Mouse (Mus musculus) midbrain, embryonic 11.5 days (tissue): ENCODE data around the gene Zbtb7a. TPM values are rescaled to one million over a fixed set of nuclear protein-coding genes. Genes with fewer than 3 reads are reported as not detected.

Experiments
- ATAC-seq: fragments of 200-750 bp; cut with Nextera tagmentation; 2 replicates; pipeline ENCODE4 v1.8.0; 2017; ENCODE audit warnings: moderate TSS enrichment, moderate library complexity; ENCODE audit not compliant: low FRiP score
- DNase-seq: peaks from one replicate; pipeline ENCODE4 v3.0.0; 2015; ENCODE audit warnings: low spot score; ENCODE audit errors: missing footprints
- H3K27ac ChIP-seq: fragments of 300-500 bp; sonication (generic); 2 replicates; pipeline ENCODE4 v1.5.1; 2014; ENCODE audit warnings: low read depth, low read length
- H3K27me3 ChIP-seq: fragments of 300-500 bp; sonication (generic); 2 replicates; pipeline ENCODE4 v1.6.1; 2014; ENCODE audit warnings: mild to moderate bottlenecking, low read length, moderate library complexity, mixed read lengths; ENCODE audit not compliant: control insufficient read depth, insufficient read depth
- H3K36me3 ChIP-seq: fragments of 300-500 bp; sonication (generic); 2 replicates; pipeline ENCODE4 v1.6.1; 2014; ENCODE audit warnings: mild to moderate bottlenecking, low read length, moderate library complexity, mixed read lengths; ENCODE audit not compliant: control insufficient read depth, insufficient read depth
- H3K4me1 ChIP-seq: fragments of 300-500 bp; sonication (generic); 2 replicates; pipeline ENCODE4 v1.6.1; 2014; ENCODE audit warnings: low read length; ENCODE audit not compliant: control insufficient read depth, insufficient read depth
- H3K4me2 ChIP-seq: fragments of 300-500 bp; sonication (generic); 2 replicates; pipeline ENCODE4 v1.6.1; 2014; ENCODE audit warnings: mild to moderate bottlenecking, moderate library complexity
- H3K4me3 ChIP-seq: fragments of 300-500 bp; sonication (generic); 2 replicates; pipeline ENCODE4 v1.5.1; 2014; ENCODE audit warnings: low read depth, low read length
- H3K9ac ChIP-seq: fragments of 300-500 bp; sonication (generic); 2 replicates; pipeline ENCODE4 v1.6.1; 2014; ENCODE audit warnings: low read length
- H3K9me3 ChIP-seq: fragments of 300-500 bp; sonication (generic); 2 replicates; pipeline ENCODE4 v1.6.1; 2016; ENCODE audit warnings: low read length; ENCODE audit not compliant: control insufficient read depth
- WGBS: fragments of 180-500 bp; shearing (Covaris S2); extraction: QIAGEN DNeasy Blood & Tissue Kit; methylation state at CpG from one replicate; pipeline ENCODE4 v1.1.7; 2014; 5-methylcytosine and 5-hydroxymethylcytosine counted together
- microRNA-seq: library from miRNA; unstranded; fragments of <30 nt; microRNA quantifications from one replicate; pipeline ENCODE4, GENCODE M21; 2017
- polyA plus RNA-seq: library from polyadenylated mRNA; unstranded; fragments of >200 nt; fragmentation: Nextera tagmentation; extraction: Ambion mirVana; gene quantifications from 2 replicates; pipeline ENCODE4 v1.2.1, GENCODE M21; 2014

Gene Zbtb7a
- polyA plus RNA-seq, 1 experiment from 2014 or later: 5.3 TPM

DNA sequence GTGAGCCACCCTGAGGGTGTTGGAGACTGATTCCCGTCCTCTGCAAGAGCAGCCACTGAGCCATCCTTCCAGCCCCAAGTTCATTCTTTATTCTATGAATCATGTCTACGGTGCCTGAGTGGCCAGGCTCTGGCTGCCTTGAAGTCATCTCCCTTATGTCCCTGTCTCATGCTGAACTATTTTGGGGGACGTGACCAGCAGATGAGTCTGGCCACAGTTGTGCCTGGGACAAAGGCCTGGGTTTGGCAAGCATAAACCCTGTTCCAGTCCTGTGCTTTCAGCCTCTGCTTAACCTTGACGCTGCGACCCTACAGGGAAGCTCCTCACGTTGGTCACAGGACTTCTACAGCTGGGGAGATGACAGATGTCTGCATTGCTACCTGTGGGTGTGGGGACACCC is 62.3 kb downstream of the Zbtb7a start:
- Histone ChIP-seq H3K27me3 (peaks cover 21% of the 10 kb centered on the region), H3K27ac (no peak overlapping the region), H3K9me3 (no peaks in the 10 kb centered on the region), H3K4me1 (peaks cover 11% of the 10 kb centered on the region), H3K4me2 (no peak overlapping the region), H3K9ac (no peak overlapping the region), H3K4me3 (no peak overlapping the region), H3K36me3 (no peaks in the 10 kb centered on the region)
- ATAC-seq (no peak), DNase-seq (no peak)
- 60% methylated on average over 6 of the region's 6 CpGs for WGBS

DNA sequence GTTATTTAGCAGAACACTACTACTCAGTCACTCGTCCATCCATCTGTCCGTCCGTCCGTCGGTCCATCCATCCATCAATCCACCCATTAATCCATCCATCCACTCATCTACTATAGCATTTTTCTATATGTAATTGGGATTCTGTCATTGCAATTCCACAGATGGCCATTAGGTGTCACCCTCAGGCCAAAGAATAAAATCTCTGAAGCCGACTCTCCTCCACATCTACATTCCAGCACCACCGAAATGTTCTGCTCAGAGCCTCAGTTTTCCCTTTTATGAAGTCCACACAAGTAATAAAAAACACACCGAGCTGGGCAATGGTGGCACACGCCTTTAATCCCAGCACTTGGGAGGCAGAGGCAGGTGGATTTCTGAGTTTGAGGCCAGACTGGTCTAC is 63.2 kb downstream of the Zbtb7a start:
- Histone ChIP-seq H3K4me2 (no peak overlapping the region), H3K27me3 (peaks cover 21% of the 10 kb centered on the region), H3K36me3 (no peaks in the 10 kb centered on the region), H3K9me3 (no peaks in the 10 kb centered on the region), H3K4me3 (no peak overlapping the region), H3K4me1 (peaks cover 6% of the 10 kb centered on the region), H3K27ac (no peak overlapping the region), H3K9ac (no peak overlapping the region)
- WGBS: 5% methylated on average over 9 of the region's 9 CpGs
- ATAC-seq: no peak
- peak; percentile 99 for DNase-seq

DNA sequence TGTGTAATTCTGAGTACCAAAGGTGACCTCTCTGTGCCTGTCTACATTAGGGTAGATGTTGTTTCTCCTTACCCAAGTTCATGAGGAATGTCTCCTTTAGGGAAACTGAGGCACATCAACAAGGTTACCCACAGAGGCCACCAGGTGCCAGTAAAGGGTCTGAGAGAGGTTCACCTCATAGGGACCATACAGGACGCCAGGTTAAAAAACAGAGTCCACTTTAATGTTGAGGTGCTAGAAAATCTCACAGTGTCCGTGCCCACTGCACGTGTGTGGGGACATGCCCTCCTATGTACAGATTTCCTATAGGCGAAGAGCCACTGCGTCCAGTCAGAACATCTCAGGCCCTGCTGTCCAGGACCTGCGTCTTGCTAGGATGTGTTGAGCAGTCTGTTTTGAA is 64.0 kb downstream of the Zbtb7a start:
- H3K4me3 ChIP-seq: no peak overlapping the region
- WGBS: 90% methylated on average over 6 of the region's 6 CpGs
- H3K4me1 ChIP-seq: peaks cover 4% of the 10 kb centered on the region; the same call in 1 of the 2 replicates
- H3K27me3 ChIP-seq: peaks cover 16% of the 10 kb centered on the region
- ATAC-seq (no peak), DNase-seq (no peak)
- H3K4me2 ChIP-seq: no peak overlapping the region
- H3K36me3 ChIP-seq: no peaks in the 10 kb centered on the region
- H3K9me3 ChIP-seq: no peaks in the 10 kb centered on the region
- no peak overlapping the region for H3K27ac ChIP-seq
- H3K9ac ChIP-seq: no peak overlapping the region

DNA sequence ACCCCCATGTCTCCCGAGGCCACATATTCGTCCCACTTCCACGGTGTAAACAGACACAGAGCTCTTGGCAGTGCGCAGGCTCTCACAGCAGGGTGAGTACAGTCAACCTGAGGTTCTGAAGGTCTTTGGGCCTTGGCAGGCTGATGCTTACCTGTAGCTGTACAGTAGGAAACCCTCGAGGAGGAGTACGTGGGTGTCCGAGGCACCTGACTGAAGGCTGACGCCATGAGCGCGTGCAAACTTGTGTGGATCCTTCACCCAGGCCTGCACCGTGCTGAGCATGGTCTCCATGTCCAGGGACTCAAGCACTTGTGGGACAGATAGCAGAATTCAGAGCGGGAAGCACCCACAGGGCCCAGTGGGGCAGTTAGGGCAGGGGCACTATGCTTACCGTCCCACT is 65.1 kb downstream of the Zbtb7a start:
- Histone ChIP-seq H3K27me3 (peaks cover 7% of the 10 kb centered on the region), H3K4me3 (no peak overlapping the region), H3K27ac (no peak overlapping the region), H3K4me2 (no peak overlapping the region), H3K4me1 (no peaks in the 10 kb centered on the region), H3K9ac (no peak overlapping the region), H3K9me3 (no peaks in the 10 kb centered on the region), H3K36me3 (no peaks in the 10 kb centered on the region)
- DNase-seq: no peak
- 87% methylated on average over 13 of the region's 13 CpGs for WGBS
- ATAC-seq: no peak

DNA sequence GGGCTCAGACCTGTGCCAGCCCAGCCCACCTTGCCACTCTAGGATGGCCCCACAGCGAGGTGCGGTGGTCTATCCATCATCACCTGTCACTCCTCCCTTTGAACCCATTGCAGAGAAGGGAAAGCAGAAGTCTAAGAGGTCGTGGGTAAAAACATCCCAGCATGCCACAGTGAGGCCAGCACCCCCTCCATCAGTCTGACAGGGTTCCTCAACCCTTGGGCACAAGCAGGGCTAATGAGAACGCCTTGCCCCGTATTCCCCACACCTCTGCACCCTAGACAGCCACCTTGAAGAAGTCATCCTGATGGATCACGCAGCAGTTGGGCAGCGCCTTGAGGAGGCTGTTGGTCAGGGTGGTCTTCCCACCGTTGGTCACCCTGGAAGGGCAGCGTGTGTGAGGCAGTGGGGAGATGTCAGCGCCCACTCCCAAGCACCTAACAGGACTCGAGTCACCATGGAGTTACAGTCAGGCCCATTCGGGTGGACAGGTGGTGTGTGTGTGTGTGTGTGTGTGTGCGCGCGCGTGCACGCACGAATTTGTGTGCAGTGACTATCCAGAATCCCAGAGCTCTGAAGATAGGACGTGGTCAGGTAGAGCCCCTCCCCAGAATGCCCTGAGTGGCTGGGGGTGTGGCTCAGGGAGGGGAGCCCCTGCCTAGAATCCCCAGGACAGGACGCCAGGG is 65.7 kb downstream of the Zbtb7a start:
- no peaks in the 10 kb centered on the region for H3K4me1 ChIP-seq
- H3K4me3 ChIP-seq: no peak overlapping the region
- peaks cover 2% of the 10 kb centered on the region; the same call in 1 of the 2 replicates for H3K27me3 ChIP-seq
- no peaks in the 10 kb centered on the region for H3K36me3 ChIP-seq
- no peaks in the 10 kb centered on the region for H3K9me3 ChIP-seq
- DNase-seq: no peak
- no peak overlapping the region for H3K4me2 ChIP-seq
- ATAC-seq: no peak
- 78% methylated on average over 20 of the region's 20 CpGs for WGBS
- H3K27ac ChIP-seq: no peak overlapping the region
- no peak overlapping the region for H3K9ac ChIP-seq

DNA sequence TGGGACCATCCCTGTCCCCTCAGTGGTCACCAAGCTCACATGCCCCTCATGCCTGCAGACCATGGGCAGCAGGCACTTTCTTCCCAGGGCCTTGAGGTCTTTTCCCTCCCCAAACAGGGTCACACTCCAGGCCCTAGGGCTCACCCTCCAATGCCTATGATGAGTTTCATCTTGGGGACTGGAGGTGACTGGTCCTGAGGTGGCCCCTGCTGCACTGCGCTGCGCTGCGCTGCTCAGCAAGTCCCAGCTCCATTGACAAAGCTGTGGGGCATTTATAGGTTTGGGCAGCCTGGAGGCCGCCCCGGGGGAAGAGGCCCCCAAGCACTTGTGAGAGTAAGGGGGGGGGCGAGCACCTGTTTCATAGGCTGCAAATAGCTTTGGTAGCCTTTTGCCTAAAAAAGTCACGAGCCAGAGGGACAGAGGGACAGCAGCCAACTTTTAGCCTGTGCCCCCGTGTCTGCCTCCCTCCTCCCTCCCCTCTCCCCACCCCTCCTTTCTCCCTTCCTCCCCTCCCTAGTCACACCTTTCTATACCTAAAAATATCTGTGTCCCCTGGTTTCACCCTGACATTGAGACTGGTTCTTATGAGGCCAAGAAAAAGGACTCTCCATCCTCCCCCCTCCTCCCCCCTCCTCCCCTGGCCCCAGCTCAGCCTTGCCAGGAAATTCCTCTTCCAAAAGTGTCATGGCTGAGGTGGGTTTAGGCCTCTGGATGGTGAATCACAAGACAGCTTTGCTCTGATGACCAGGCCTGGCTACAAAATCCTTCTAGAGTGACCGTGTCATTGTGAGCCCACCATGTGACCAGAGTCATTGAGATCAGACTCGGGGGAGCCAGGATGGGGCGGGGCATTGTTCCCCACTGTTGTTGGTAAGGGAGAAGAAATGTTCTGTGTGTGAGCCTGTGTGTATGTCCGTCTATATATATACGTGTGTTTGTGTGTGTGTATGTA is 67.1 kb downstream of the Zbtb7a start, which contains the start of gene Nmrk2:
TSS of gene Nmrk2 (minus strand) at position 245 of the 952 bp plus-strand sequence.
- Histone ChIP-seq H3K4me2 (no peak within 1 kb of the TSS), H3K4me1 (no peaks in the 10 kb centered on the region), H3K9me3 (no peaks in the 10 kb centered on the region), H3K27ac (no peak within 1 kb of the TSS), H3K36me3 (no peaks in the 10 kb centered on the region), H3K27me3 (no peaks in the 10 kb centered on the region), H3K9ac (no peak within 1 kb of the TSS), H3K4me3 (no peak within 1 kb of the TSS)
- WGBS: 63% methylated on average over 13 of the region's 13 CpGs
- ATAC-seq (no peak), DNase-seq (no peak)

Small RNAs within 50 kb of the gene (microRNA-seq; reads per million reads assigned to microRNA genes)
- gene Mir5615-1 (not detected), gene Mir5615-2 (not detected)

Other genes with a start within 250 kb of the Zbtb7a start
- 321 and 347 TPM in 2 replicates for gene Timm13, start 234.3 kb upstream of the Zbtb7a start, polyA plus RNA-seq
- gene Lmnb2, start 217.0 kb upstream of the Zbtb7a start, polyA plus RNA-seq: 19.4 and 19.7 TPM in 2 replicates
- gene Gadd45b, start 205.1 kb upstream of the Zbtb7a start, polyA plus RNA-seq: 10.1 and 11.3 TPM in 2 replicates
- gene Gng7, start 120.3 kb upstream of the Zbtb7a start, polyA plus RNA-seq: 6.6 and 7.0 TPM in 2 replicates
- 3.1 and 3.3 TPM in 2 replicates for gene Diras1, start 109.6 kb upstream of the Zbtb7a start, polyA plus RNA-seq
- gene Slc39a3, start 97.8 kb upstream of the Zbtb7a start, polyA plus RNA-seq: 9.1 and 10.1 TPM in 2 replicates
- gene Sgta, start 75.0 kb upstream of the Zbtb7a start, polyA plus RNA-seq: 200 and 232 TPM in 2 replicates
- gene Thop1, start 65.2 kb upstream of the Zbtb7a start, polyA plus RNA-seq: 44.1 and 51.4 TPM in 2 replicates
- gene Creb3l3, start 36.3 kb upstream of the Zbtb7a start, polyA plus RNA-seq: 0.08 and 0.34 TPM in 2 replicates
- 189 and 210 TPM in 2 replicates for gene Map2k2, start 29.3 kb upstream of the Zbtb7a start, polyA plus RNA-seq
- gene Pias4, start 32.7 kb downstream of the Zbtb7a start, polyA plus RNA-seq: 42.1 and 46.5 TPM in 2 replicates
- 398 and 422 TPM in 2 replicates for gene Eef2, start 41.4 kb downstream of the Zbtb7a start, polyA plus RNA-seq
- 49.7 and 50.6 TPM in 2 replicates for gene Dapk3, start 47.8 kb downstream of the Zbtb7a start, polyA plus RNA-seq
- gene 4930442H23Rik, start 48.6 kb downstream of the Zbtb7a start, polyA plus RNA-seq: not detected in 2 replicates
- not detected in 2 replicates for gene Nmrk2, start 66.8 kb downstream of the Zbtb7a start, polyA plus RNA-seq
- gene Atcay, start 95.6 kb downstream of the Zbtb7a start, polyA plus RNA-seq: 21.2 and 22.2 TPM in 2 replicates
- gene Zfr2, start 97.9 kb downstream of the Zbtb7a start, polyA plus RNA-seq: 3.0 and 3.8 TPM in 2 replicates
- 2.5 and 2.7 TPM in 2 replicates for gene Matk, start 117.7 kb downstream of the Zbtb7a start, polyA plus RNA-seq
- gene Mrpl54, start 131.7 kb downstream of the Zbtb7a start, polyA plus RNA-seq: 198 and 205 TPM in 2 replicates
- gene Apba3, start 131.7 kb downstream of the Zbtb7a start, polyA plus RNA-seq: 25.4 and 31.2 TPM in 2 replicates
- gene Tjp3, start 156.4 kb downstream of the Zbtb7a start, polyA plus RNA-seq: 3.9 and 4.0 TPM in 2 replicates
- gene Pip5k1c, start 157.7 kb downstream of the Zbtb7a start, polyA plus RNA-seq: 42.0 and 46.2 TPM in 2 replicates
- 31.9 and 36.8 TPM in 2 replicates for gene Cactin, start 185.9 kb downstream of the Zbtb7a start, polyA plus RNA-seq
- 2.4 and 2.6 TPM in 2 replicates for gene Tbxa2r, start 193.5 kb downstream of the Zbtb7a start, polyA plus RNA-seq
- gene Gipc3, start 208.0 kb downstream of the Zbtb7a start, polyA plus RNA-seq: 0.04 TPM in 1 of 2 replicates, not detected in the other
- 89.1 and 97.7 TPM in 2 replicates for gene Hmg20b, start 215.3 kb downstream of the Zbtb7a start, polyA plus RNA-seq
- 2.8 and 4.4 TPM in 2 replicates for gene Mfsd12, start 222.3 kb downstream of the Zbtb7a start, polyA plus RNA-seq
- gene 4930404N11Rik, start 230.6 kb downstream of the Zbtb7a start, polyA plus RNA-seq: 0.12 TPM in 1 of 2 replicates, not detected in the other
- 94.3 and 104 TPM in 2 replicates for gene Fzr1, start 243.3 kb downstream of the Zbtb7a start, polyA plus RNA-seq
- gene Dohh, start 249.2 kb downstream of the Zbtb7a start, polyA plus RNA-seq: 43.3 and 53.7 TPM in 2 replicates
- gene Gm48551, start 249.2 kb downstream of the Zbtb7a start, polyA plus RNA-seq: 2.7 and 2.9 TPM in 2 replicates